Mouse (Mus musculus) E14TG2a.4 (cell line): ENCODE measurements around the gene Ppp2r5c.

Source experiments
- H3K27me3 ChIP-seq: 2 replicates; pipeline ENCODE4 v1.6.1; 2014; ENCODE audit warnings: low read length, control low read depth; ENCODE audit not compliant: insufficient read depth
- H3K36me3 ChIP-seq: 2 replicates; pipeline ENCODE4 v1.6.1; 2014; ENCODE audit warnings: low read length, control low read depth; ENCODE audit not compliant: insufficient read depth
- H3K4me1 ChIP-seq: replicated peaks from 2 replicates; pipeline ENCODE4 v1.6.1; 2014; ENCODE audit warnings: low read depth, low read length, control low read depth
- H3K4me3 ChIP-seq: replicated peaks from 2 replicates; pipeline ENCODE4 v1.5.1; 2014; ENCODE audit warnings: mild to moderate bottlenecking, low read length
- H3K9me3 ChIP-seq: 2 replicates; pipeline ENCODE4 v1.6.1; 2014; ENCODE audit warnings: low read length, control low read depth
- CTCF ChIP-seq: conservative IDR thresholded peaks from 2 replicates; pipeline ENCODE4 v1.5.1; 2014; ENCODE audit warnings: low read length
- NANOG ChIP-seq: IDR thresholded peaks from 2 replicates; pipeline ENCODE4 v1.6.1; 2014; ENCODE audit warnings: borderline replicate concordance, low read length, mixed read lengths
- POU5F1 ChIP-seq: IDR thresholded peaks from 2 replicates; pipeline ENCODE4 v1.6.1; 2014; ENCODE audit warnings: low read length, borderline replicate concordance

Ppp2r5c gene

DNA sequence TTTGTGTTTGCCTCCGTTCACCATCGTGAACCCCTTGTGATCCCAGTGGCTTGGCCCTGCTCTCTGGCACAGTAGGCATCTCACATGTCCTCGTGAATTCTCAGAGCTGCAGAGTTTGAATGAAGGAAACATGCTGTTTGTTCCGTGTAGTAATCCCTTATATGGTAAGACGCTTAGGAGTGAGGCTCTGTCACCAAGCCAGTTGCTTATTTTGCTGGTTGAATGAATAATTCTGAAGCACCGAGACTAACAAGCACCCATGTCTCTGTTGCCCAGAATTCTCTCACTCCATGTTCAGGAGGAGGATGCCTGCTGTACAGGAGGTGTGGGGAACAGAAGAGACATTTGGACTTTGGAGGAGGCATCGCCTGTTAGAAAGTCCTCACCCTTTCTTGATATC is 9.1 kb downstream of the Ppp2r5c start:
- H3K36me3 ChIP-seq = peaks cover 77% of the 10 kb centered on the region
- no peak for TF ChIP-seq NANOG
- TF ChIP-seq POU5F1 = no peak
- no peak for TF ChIP-seq CTCF
- H3K4me3 ChIP-seq = no peak overlapping the region
- H3K4me1 ChIP-seq = peaks cover 72% of the 10 kb centered on the region
- no peaks in the 10 kb centered on the region for H3K9me3 ChIP-seq
- no peaks in the 10 kb centered on the region for H3K27me3 ChIP-seq

- H3K9me3 ChIP-seq = no peaks in the 10 kb centered on the region
- H3K27me3 ChIP-seq = no peaks in the 10 kb centered on the region
- H3K4me3 ChIP-seq = no peak overlapping the region
- peaks cover 80% of the 10 kb centered on the region for H3K36me3 ChIP-seq
- H3K4me1 ChIP-seq = peaks cover 80% of the 10 kb centered on the region
- TF ChIP-seq NANOG = no peak
- no peak for TF ChIP-seq POU5F1
- no peak for TF ChIP-seq CTCF
Measured at GRCm38 (mm10) chr12:110458667-110459066, 11.7 kb downstream of the Ppp2r5c start.

GRCm38 (mm10) chr12:110460418-110461300 is 13.7 kb downstream of the Ppp2r5c start:
- H3K36me3 ChIP-seq = peaks cover 88% of the 10 kb centered on the region
- H3K4me1 ChIP-seq = peaks cover 81% of the 10 kb centered on the region
- no peaks in the 10 kb centered on the region for H3K9me3 ChIP-seq
- TF ChIP-seq CTCF = no peak
- TF ChIP-seq NANOG = no peak
- TF ChIP-seq POU5F1 = no peak
- H3K27me3 ChIP-seq = no peaks in the 10 kb centered on the region
- no peak overlapping the region for H3K4me3 ChIP-seq

DNA sequence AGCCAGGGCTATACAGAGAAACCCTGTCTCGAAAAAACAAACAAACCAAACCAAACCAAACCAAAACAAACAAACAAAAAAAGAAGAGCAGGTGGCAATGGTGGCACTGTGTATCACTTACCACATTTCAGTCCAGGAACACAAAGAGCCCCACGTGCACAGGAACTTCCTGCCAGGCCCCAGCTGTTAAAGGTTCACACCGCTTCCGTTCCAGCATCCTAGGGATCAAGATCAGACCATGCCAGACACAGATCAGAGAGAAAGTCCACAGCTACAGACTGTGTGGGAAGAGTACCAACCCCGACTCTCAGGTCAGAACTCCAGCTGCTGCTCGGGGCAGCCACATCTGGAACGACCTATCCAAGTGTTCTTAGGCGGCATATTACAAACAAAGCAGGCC is 16.8 kb downstream of the Ppp2r5c start:
- Histone ChIP-seq H3K27me3 (no peaks in the 10 kb centered on the region), H3K36me3 (peaks cover 90% of the 10 kb centered on the region), H3K4me1 (peaks cover 73% of the 10 kb centered on the region), H3K9me3 (no peaks in the 10 kb centered on the region), H3K4me3 (no peak overlapping the region; the same call in 1 of the 2 replicates)
- TF ChIP-seq NANOG = no peak

- Histone ChIP-seq H3K4me1 (peaks cover 90% of the 10 kb centered on the region), H3K36me3 (peaks cover 57% of the 10 kb centered on the region), H3K27me3 (no peaks in the 10 kb centered on the region), H3K4me3 (peak overlapping the region; percentile 62), H3K9me3 (no peaks in the 10 kb centered on the region)
- TF ChIP-seq CTCF (no peak), POU5F1 (no peak), NANOG (no peak)
Measured at GRCm38 (mm10) chr12:110471426-110471825, 24.5 kb downstream of the Ppp2r5c start.

GRCm38 (mm10) chr12:110472247-110472646 is 25.3 kb downstream of the Ppp2r5c start:
- H3K4me1 ChIP-seq = peaks cover 93% of the 10 kb centered on the region
- peaks cover 59% of the 10 kb centered on the region for H3K36me3 ChIP-seq
- no peaks in the 10 kb centered on the region for H3K27me3 ChIP-seq
- no peak for TF ChIP-seq POU5F1
- TF ChIP-seq NANOG = no peak
- TF ChIP-seq CTCF = no peak
- H3K4me3 ChIP-seq = peak overlapping the region; percentile 35; the same call in 1 of the 2 replicates
- no peaks in the 10 kb centered on the region for H3K9me3 ChIP-seq

DNA sequence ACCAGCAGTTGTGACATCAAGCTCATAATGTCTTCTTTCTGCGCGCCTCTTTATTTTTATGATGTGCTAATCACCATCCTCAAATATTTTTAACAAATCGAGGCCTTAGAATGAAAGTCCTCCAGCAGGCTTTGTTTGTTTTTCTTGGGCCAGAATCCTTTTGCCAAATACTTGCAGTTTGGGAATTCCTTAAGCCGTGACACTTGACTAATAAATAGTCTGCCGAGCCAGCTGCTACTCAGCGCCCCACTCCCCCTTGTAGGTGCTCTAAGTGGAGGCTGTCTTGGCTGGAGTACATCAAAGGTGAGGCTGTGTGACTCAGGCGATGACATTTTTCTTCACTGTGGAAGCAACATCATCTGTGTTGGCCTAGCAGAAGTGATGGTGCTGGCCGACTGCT is 27.6 kb downstream of the Ppp2r5c start:
- Histone ChIP-seq H3K4me1 (peaks cover 98% of the 10 kb centered on the region), H3K4me3 (peak overlapping the region; percentile 39; the same call in 1 of the 2 replicates), H3K36me3 (peaks cover 55% of the 10 kb centered on the region), H3K9me3 (no peaks in the 10 kb centered on the region), H3K27me3 (no peaks in the 10 kb centered on the region)
- TF ChIP-seq CTCF (no peak), NANOG (no peak), POU5F1 (no peak)

DNA sequence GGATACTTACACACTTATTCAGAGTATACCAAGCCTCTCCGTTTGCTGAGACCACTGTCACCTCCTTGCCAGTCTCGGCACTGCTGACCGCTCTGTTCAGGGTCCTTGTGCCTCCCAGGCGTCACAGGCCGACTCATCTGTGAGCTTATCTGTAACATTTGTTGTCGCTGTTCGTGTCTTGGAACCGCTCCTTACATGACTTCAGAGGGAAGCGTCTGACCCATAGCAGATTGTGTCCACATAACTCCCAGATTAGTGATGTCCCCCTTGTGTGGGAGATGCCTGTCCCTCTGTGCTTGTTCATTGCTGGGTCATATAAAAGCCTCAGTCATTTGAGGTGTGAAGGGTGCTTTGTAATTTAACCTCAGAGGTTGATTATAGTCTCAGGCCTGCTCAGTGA is 29.6 kb downstream of the Ppp2r5c start:
- H3K27me3 ChIP-seq = no peaks in the 10 kb centered on the region
- H3K4me1 ChIP-seq = peaks cover 98% of the 10 kb centered on the region
- TF ChIP-seq NANOG (no peak), CTCF (no peak), POU5F1 (no peak)
- H3K36me3 ChIP-seq = peaks cover 61% of the 10 kb centered on the region
- H3K9me3 ChIP-seq = no peaks in the 10 kb centered on the region
- no peak overlapping the region for H3K4me3 ChIP-seq

GRCm38 (mm10) chr12:110477906-110478305 is 31.0 kb downstream of the Ppp2r5c start:
- TF ChIP-seq NANOG = no peak
- no peak for TF ChIP-seq POU5F1
- TF ChIP-seq CTCF = no peak
- peaks cover 66% of the 10 kb centered on the region for H3K36me3 ChIP-seq
- H3K27me3 ChIP-seq = no peaks in the 10 kb centered on the region
- H3K4me3 ChIP-seq = peak overlapping the region; percentile 60
- H3K4me1 ChIP-seq = peaks cover 97% of the 10 kb centered on the region
- H3K9me3 ChIP-seq = no peaks in the 10 kb centered on the region
